9 mouse cellular contexts compared by ENCODE assay signal in genomic region chr6:140789850-140790249, GRCm38 (mm10).
DNase-seq lines count a peak whose midpoint lies in the region; ATAC-seq and TF ChIP-seq lines count a peak whose summit lies in the region.
"Had no signal": no experiment of that assay in that cellular context is flagged by ENCODE, and none has a peak within 500 bp of the region (broad histone marks: within the 10 kb centered on the region; RNA-seq: fewer than 3 reads in every experiment).

No protein-coding gene starts in this region.

- no peak overlapping the region for H3K4me2 ChIP-seq in midbrain, postnatal 0 days (ENCODE audit: low read depth, low read length, poor library complexity, severe bottlenecking)
- H3K4me2 ChIP-seq in forebrain, embryonic 13.5 days: no peak overlapping the region
- H3K4me2 ChIP-seq: midbrain, embryonic 12.5 days had no signal

- TF ChIP-seq CTCF in heart, adult 2 months (IDR thresholded peaks at IDR 0.05): peak; percentile 63
- TF ChIP-seq CTCF in midbrain, postnatal 0 days (IDR thresholded peaks at IDR 0.05): peak; percentile 54

- no peak for DNase-seq in heart, adult 2 months
- no peak for DNase-seq in heart, adult 8-10 months (ENCODE audit: low spot score)
- peak; percentile 7 for DNase-seq in thymus, postnatal 14 days
- no peak for DNase-seq in thymus, postnatal 10 days (ENCODE audit: low spot score in 2 of 2)
- peak; percentile 66 for DNase-seq in embryo, embryonic 10 days (ENCODE audit: low spot score)
- peak; percentile 32 for DNase-seq in midbrain, postnatal 0 days (ENCODE audit: low spot score)
- DNase-seq in c-Kit-positive CD71-positive TER-119-positive erythroid progenitor cells, embryonic 14.5 days (ENCODE audit: low spot score): no peak

- TF ChIP-seq EP300 in heart, adult 2 months (IDR thresholded peaks at IDR 0.05; ENCODE audit: insufficient read depth, low read depth, low read length): no peak

- WGBS in heart, adult 2 months: 36% methylated on average over 3 of the region's 3 CpGs
- 40% methylated on average over 3 of the region's 3 CpGs for WGBS in midbrain, postnatal 0 days
- 55% methylated on average over 3 of the region's 3 CpGs for WGBS in forebrain, embryonic 13.5 days

- no peaks in the 10 kb centered on the region for H3K27me3 ChIP-seq in heart, adult 2 months (ENCODE audit: control insufficient read depth, insufficient read depth, low read length)
- no peaks in the 10 kb centered on the region for H3K27me3 ChIP-seq in midbrain, postnatal 0 days (ENCODE audit: insufficient read depth, low read length)
- H3K27me3 ChIP-seq in forebrain, embryonic 13.5 days: no peaks in the 10 kb centered on the region
- H3K27me3 ChIP-seq: midbrain, embryonic 12.5 days had no signal

- H3K4me3 ChIP-seq in heart, adult 2 months: no peak overlapping the region
- no peak overlapping the region for H3K4me3 ChIP-seq in midbrain, postnatal 0 days (ENCODE audit: low read depth, low read length)
- no peak overlapping the region for H3K4me3 ChIP-seq in forebrain, embryonic 13.5 days
- H3K4me3 ChIP-seq: midbrain, embryonic 12.5 days had no signal

- H3K79me2 ChIP-seq in heart, adult 2 months (replicated peaks; ENCODE audit: control insufficient read depth, insufficient read depth, low read length): no peaks in the 10 kb centered on the region

- no peak for ATAC-seq in midbrain, postnatal 0 days (ENCODE audit: low FRiP score)
- no peak for ATAC-seq in forebrain, embryonic 13.5 days

- TF ChIP-seq POLR2A in heart, adult 2 months (IDR thresholded peaks at IDR 0.05; ENCODE audit: insufficient read depth, low read depth, low read length): no peak

- H3K9ac ChIP-seq in heart, adult 2 months (ENCODE audit: low read depth, low read length): no peak overlapping the region
- no peak overlapping the region for H3K9ac ChIP-seq in midbrain, postnatal 0 days (replicated peaks; ENCODE audit: low read length, poor library complexity, severe bottlenecking)
- no peak overlapping the region for H3K9ac ChIP-seq in forebrain, embryonic 13.5 days
- H3K9ac ChIP-seq: midbrain, embryonic 12.5 days had no signal

- no peaks in the 10 kb centered on the region for H3K9me3 ChIP-seq in midbrain, postnatal 0 days (ENCODE audit: low read length)
- no peaks in the 10 kb centered on the region for H3K9me3 ChIP-seq in forebrain, embryonic 13.5 days (replicated peaks)
- H3K9me3 ChIP-seq: midbrain, embryonic 12.5 days had no signal

- intact Hi-C loops in heart, adult 2 months (cut with DNase I): no loop called here

- H3K4me1 ChIP-seq in heart, adult 2 months (ENCODE audit: control insufficient read depth, insufficient read depth, low read length): peaks cover 2% of the 10 kb centered on the region
- no peaks in the 10 kb centered on the region for H3K4me1 ChIP-seq in midbrain, postnatal 0 days (ENCODE audit: insufficient read depth, low read length)
- no peaks in the 10 kb centered on the region for H3K4me1 ChIP-seq in forebrain, embryonic 13.5 days
- H3K4me1 ChIP-seq: midbrain, embryonic 12.5 days had no signal

- H3K27ac ChIP-seq in heart, adult 2 months: no peak overlapping the region
- no peak overlapping the region for H3K27ac ChIP-seq in midbrain, postnatal 0 days (ENCODE audit: low read depth, low read length)
- H3K27ac ChIP-seq in forebrain, embryonic 13.5 days: no peak overlapping the region
- H3K27ac ChIP-seq: midbrain, embryonic 12.5 days had no signal

- no peaks in the 10 kb centered on the region for H3K36me3 ChIP-seq in heart, adult 2 months (ENCODE audit: control insufficient read depth, insufficient read depth, low read length)
- no peaks in the 10 kb centered on the region for H3K36me3 ChIP-seq in midbrain, postnatal 0 days (ENCODE audit: insufficient read depth, low read length)
- H3K36me3 ChIP-seq in forebrain, embryonic 13.5 days (ENCODE audit: poor library complexity, severe bottlenecking): no peaks in the 10 kb centered on the region
- H3K36me3 ChIP-seq: midbrain, embryonic 12.5 days had no signal

Comparison
In these comparisons a context has a peak if more than half of its experiments do, and no peak if none do; other contexts are left out.
1. DNase-seq: peak in thymus, postnatal 14 days (single experiment), embryo, embryonic 10 days (single experiment) and midbrain, postnatal 0 days (single experiment); none in heart, adult 2 months (0 of 2), heart, adult 8-10 months (single experiment), thymus, postnatal 10 days (0 of 2) and c-Kit-positive CD71-positive TER-119-positive erythroid progenitor cells, embryonic 14.5 days (single experiment).